ENCODE assay signal across 9 mouse cellular contexts in the genomic region with DNA sequence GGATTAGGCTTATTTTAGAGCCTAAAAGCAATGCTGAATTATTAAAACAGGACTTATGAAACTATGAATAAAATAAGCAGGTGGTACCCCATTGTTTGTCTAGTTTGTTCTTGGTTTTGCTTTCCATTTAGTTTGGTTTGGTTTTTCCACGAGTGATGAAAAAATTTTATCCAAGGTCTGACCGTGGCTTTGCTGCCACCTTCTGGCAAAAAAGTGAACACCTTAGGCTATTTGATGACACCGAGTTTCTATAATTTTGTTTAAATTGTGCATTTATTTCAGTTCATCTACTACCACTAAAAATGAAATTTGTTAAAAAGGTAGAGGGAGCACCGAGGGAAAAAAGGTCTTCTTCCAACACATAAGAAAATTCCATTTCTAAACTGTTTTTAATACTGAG. TPM values are rescaled to one million over a fixed set of nuclear protein-coding genes. Genes with fewer than 3 reads are reported as not detected.
DNase-seq lines count a peak whose midpoint lies in the region; ATAC-seq lines count a peak whose summit lies in the region.
"Had no signal": no experiment of that assay in that cellular context is flagged by ENCODE, and none has a peak within 500 bp of the region (broad histone marks: within the 10 kb centered on the region; RNA-seq: fewer than 3 reads in every experiment).

No protein-coding gene starts in this region.

- no peak overlapping the region for H3K9ac ChIP-seq in midbrain, embryonic 11.5 days (ENCODE audit: low read length)
- H3K9ac ChIP-seq in midbrain, embryonic 16.5 days (ENCODE audit: low read depth, low read length), result no peak overlapping the region
- no peak overlapping the region for H3K9ac ChIP-seq in embryonic facial prominence, embryonic 14.5 days (ENCODE audit: low read depth, low read length)
- H3K9ac ChIP-seq: neural tube, embryonic 12.5 days had no signal

- 17% methylated on average over 4 of the region's 4 CpGs for WGBS in midbrain, embryonic 11.5 days
- WGBS in midbrain, embryonic 16.5 days, result 11% methylated on average over 4 of the region's 4 CpGs
- 5% methylated on average over 4 of the region's 4 CpGs for WGBS in embryonic facial prominence, embryonic 14.5 days

- no peaks in the 10 kb centered on the region for H3K4me1 ChIP-seq in midbrain, embryonic 11.5 days (ENCODE audit: control insufficient read depth, insufficient read depth, low read length)
- no peaks in the 10 kb centered on the region for H3K4me1 ChIP-seq in midbrain, embryonic 16.5 days (ENCODE audit: control insufficient read depth, insufficient read depth, low read length)
- no peaks in the 10 kb centered on the region for H3K4me1 ChIP-seq in embryonic facial prominence, embryonic 14.5 days (ENCODE audit: control insufficient read depth, insufficient read depth, low read length)
- H3K4me1 ChIP-seq: neural tube, embryonic 12.5 days had no signal

- H3K27me3 ChIP-seq in midbrain, embryonic 11.5 days (ENCODE audit: control insufficient read depth, insufficient read depth, low read length), result no peaks in the 10 kb centered on the region
- no peaks in the 10 kb centered on the region for H3K27me3 ChIP-seq in midbrain, embryonic 16.5 days (ENCODE audit: control insufficient read depth, insufficient read depth, low read depth, low read length)
- H3K27me3 ChIP-seq in embryonic facial prominence, embryonic 14.5 days (replicated peaks; ENCODE audit: control insufficient read depth, insufficient read depth, low read length), result no peaks in the 10 kb centered on the region
- H3K27me3 ChIP-seq: neural tube, embryonic 12.5 days had no signal

- no peak overlapping the region for H3K27ac ChIP-seq in midbrain, embryonic 11.5 days (ENCODE audit: low read depth, low read length)
- H3K27ac ChIP-seq in midbrain, embryonic 16.5 days (ENCODE audit: low read length), result no peak overlapping the region
- no peak overlapping the region for H3K27ac ChIP-seq in embryonic facial prominence, embryonic 14.5 days (replicated peaks; ENCODE audit: low read depth, low read length)
- H3K27ac ChIP-seq: neural tube, embryonic 12.5 days had no signal

- H3K36me3 ChIP-seq in midbrain, embryonic 11.5 days (ENCODE audit: control insufficient read depth, insufficient read depth, low read length), result no peaks in the 10 kb centered on the region
- H3K36me3 ChIP-seq in midbrain, embryonic 16.5 days (ENCODE audit: control insufficient read depth, insufficient read depth, low read length), result no peaks in the 10 kb centered on the region
- no peaks in the 10 kb centered on the region for H3K36me3 ChIP-seq in embryonic facial prominence, embryonic 14.5 days (ENCODE audit: control insufficient read depth, insufficient read depth, low read length)
- H3K36me3 ChIP-seq: neural tube, embryonic 12.5 days had no signal

- H3K4me2 ChIP-seq in midbrain, embryonic 11.5 days, result no peak overlapping the region
- H3K4me2 ChIP-seq in midbrain, embryonic 16.5 days (ENCODE audit: low read length), result no peak overlapping the region
- no peak overlapping the region for H3K4me2 ChIP-seq in embryonic facial prominence, embryonic 14.5 days (ENCODE audit: low read depth, low read length)
- H3K4me2 ChIP-seq: neural tube, embryonic 12.5 days had no signal

- peak; percentile 44 for DNase-seq in gastrocnemius, adult 18-20 months (ENCODE audit: low spot score)
- DNase-seq in gastrocnemius, postnatal 14 days, result no peak
- peak; percentile 92 for DNase-seq in midbrain, embryonic 11.5 days (ENCODE audit: low spot score, missing footprints)
- DNase-seq in NIH3T3 (ENCODE audit: low read depth), result peak; percentile 84
- peak; percentile 35 for DNase-seq in embryonic facial prominence, embryonic 14.5 days (ENCODE audit: low spot score)
- DNase-seq in lung, postnatal 10 days, result peak; percentile 70
- no peak for DNase-seq in frontal cortex, postnatal 25 days (ENCODE audit: low spot score in 2 of 2)

- intact Hi-C loops in gastrocnemius, postnatal 14 days (cut with DNase I; ENCODE audit: low total_unique reads), result loop anchor here (5.0 kb wide), 1 partner anchor 214 kb away; no protein-coding TSS in a partner anchor

- no peak overlapping the region for H3K4me3 ChIP-seq in midbrain, embryonic 11.5 days (ENCODE audit: low read depth, low read length)
- no peak overlapping the region for H3K4me3 ChIP-seq in midbrain, embryonic 16.5 days (ENCODE audit: low read depth, low read length)
- H3K4me3 ChIP-seq in embryonic facial prominence, embryonic 14.5 days (ENCODE audit: low read depth, low read length), result no peak overlapping the region
- H3K4me3 ChIP-seq: neural tube, embryonic 12.5 days had no signal

- H3K9me3 ChIP-seq in midbrain, embryonic 11.5 days (ENCODE audit: control insufficient read depth, low read length), result no peaks in the 10 kb centered on the region
- H3K9me3 ChIP-seq in midbrain, embryonic 16.5 days (replicated peaks; ENCODE audit: control insufficient read depth, low read length, poor library complexity, severe bottlenecking), result no peaks in the 10 kb centered on the region
- H3K9me3 ChIP-seq in embryonic facial prominence, embryonic 14.5 days (ENCODE audit: control insufficient read depth, low read length), result no peaks in the 10 kb centered on the region
- H3K9me3 ChIP-seq: neural tube, embryonic 12.5 days had no signal

- no peak for ATAC-seq in midbrain, embryonic 11.5 days (ENCODE audit: low FRiP score)
- no peak for ATAC-seq in midbrain, embryonic 16.5 days
- no peak for ATAC-seq in embryonic facial prominence, embryonic 14.5 days (ENCODE audit: low read depth)

RNA-seq across cellular contexts. Expression of a gene that starts 30.4 kb away (rescaled TPM):
- 100 to 1,000 TPM in 1 of 2 experiments, 10 to 100 TPM in 1; 85.1 to 119 TPM for total RNA-seq in gastrocnemius, adult 18-20 months (2021)
- total RNA-seq in gastrocnemius, postnatal 14 days (2021), result 100 to 1,000 TPM; 101 to 124 TPM
- polyA plus RNA-seq in midbrain, embryonic 11.5 days (2014; fragmentation: Nextera tagmentation; extraction: Ambion mirVana), result 798 and 807 TPM in 2 replicates
- polyA plus RNA-seq in midbrain, embryonic 16.5 days (2015; fragmentation: Nextera tagmentation; extraction: Ambion mirVana), result 563 and 582 TPM in 2 replicates
- polyA plus RNA-seq in embryonic facial prominence, embryonic 14.5 days (2014; fragmentation: Nextera tagmentation; extraction: Ambion mirVana), result 668 and 685 TPM in 2 replicates

RNA-seq across cellular contexts. Expression of a gene that starts 59.3 kb away (rescaled TPM):
- total RNA-seq in gastrocnemius, adult 18-20 months (2021), result 1 to 10 TPM; 8.4 to 8.6 TPM
- 10 to 100 TPM; 11.0 to 11.9 TPM for total RNA-seq in gastrocnemius, postnatal 14 days (2021)
- polyA plus RNA-seq in midbrain, embryonic 11.5 days (2014; fragmentation: Nextera tagmentation; extraction: Ambion mirVana), result 2.9 and 3.6 TPM in 2 replicates
- polyA plus RNA-seq in midbrain, embryonic 16.5 days (2015; fragmentation: Nextera tagmentation; extraction: Ambion mirVana), result 0.61 and 0.78 TPM in 2 replicates
- 5.4 and 5.9 TPM in 2 replicates for polyA plus RNA-seq in embryonic facial prominence, embryonic 14.5 days (2014; fragmentation: Nextera tagmentation; extraction: Ambion mirVana)

Comparison
In these comparisons a context has a peak if more than half of its experiments do, and no peak if none do; other contexts are left out.
1. DNase-seq: peak in gastrocnemius, adult 18-20 months (single experiment), midbrain, embryonic 11.5 days (single experiment), NIH3T3 (single experiment), embryonic facial prominence, embryonic 14.5 days (single experiment) and lung, postnatal 10 days (single experiment); none in gastrocnemius, postnatal 14 days (single experiment) and frontal cortex, postnatal 25 days (0 of 2).